8 mouse cellular contexts compared by ENCODE assay signal in the genomic region with DNA sequence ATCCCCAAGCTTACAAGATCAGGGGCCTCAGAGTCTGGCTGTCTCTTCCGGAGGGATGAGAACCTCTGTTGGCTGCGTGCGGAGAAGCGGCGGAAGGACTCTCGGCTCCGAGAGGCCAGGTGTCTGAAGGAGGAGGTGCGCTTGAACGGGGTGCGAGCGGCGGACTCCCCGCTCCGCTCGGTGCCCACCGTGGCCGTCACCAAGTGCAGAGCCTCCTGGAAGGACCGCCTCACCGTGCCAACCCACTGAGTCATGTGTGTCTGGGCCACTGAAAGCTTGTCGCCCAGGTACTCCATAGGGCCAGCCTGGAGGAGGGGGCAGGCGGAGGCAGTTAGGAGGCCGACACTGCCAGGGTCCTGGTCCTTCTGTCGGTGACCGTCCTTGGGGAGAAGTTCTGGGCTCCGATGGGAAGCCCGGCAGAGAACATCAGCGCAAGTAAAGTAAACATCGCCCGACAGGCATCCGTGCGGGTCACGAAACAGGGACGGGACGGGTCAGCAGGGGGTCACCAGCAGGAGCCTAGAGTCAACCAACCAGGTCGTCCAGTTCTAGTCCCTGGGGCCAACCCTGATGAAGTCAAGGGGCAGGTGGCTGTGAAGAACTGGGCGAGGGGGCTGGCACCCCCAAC. TPM values are rescaled to one million over a fixed set of nuclear protein-coding genes. Genes with fewer than 3 reads are reported as not detected.
DNase-seq lines count a peak whose midpoint lies in the region; ATAC-seq and TF ChIP-seq lines count a peak whose summit lies in the region.

No protein-coding gene starts in this region.

- H3K4me2 ChIP-seq in liver, embryonic 11.5 days: peak overlapping the region; percentile 95
- peak overlapping the region; percentile 91 for H3K4me2 ChIP-seq in neural tube, embryonic 14.5 days (ENCODE audit: low read depth, low read length)

- H3K36me3 ChIP-seq in liver, embryonic 11.5 days (ENCODE audit: control insufficient read depth, insufficient read depth, low read length): no peaks in the 10 kb centered on the region
- H3K36me3 ChIP-seq in neural tube, embryonic 14.5 days (ENCODE audit: control insufficient read depth, insufficient read depth, low read length): no peaks in the 10 kb centered on the region

- ATAC-seq in liver, embryonic 11.5 days (replicated peaks; ENCODE audit: low FRiP score): 0 out of 2 replicates have a peak, but pooled peaks have one; percentile 7
- no peak for ATAC-seq in neural tube, embryonic 14.5 days (ENCODE audit: low read depth)
- ATAC-seq in inflammation-experienced regulatory T-cells, adult 6 months: no peak

- no peak for TF ChIP-seq CTCF in gastrocnemius, adult 2 months (IDR thresholded peaks at IDR 0.05)

- peaks cover 12% of the 10 kb centered on the region for H3K27me3 ChIP-seq in liver, embryonic 11.5 days (replicated peaks; ENCODE audit: control insufficient read depth, insufficient read depth, low read length)
- peaks cover 8% of the 10 kb centered on the region; the same call in 1 of the 2 replicates for H3K27me3 ChIP-seq in neural tube, embryonic 14.5 days (ENCODE audit: control insufficient read depth, insufficient read depth, low read length)

- peaks cover 46% of the 10 kb centered on the region for H3K4me1 ChIP-seq in liver, embryonic 11.5 days (replicated peaks; ENCODE audit: control insufficient read depth, insufficient read depth, low read length)
- H3K4me1 ChIP-seq in neural tube, embryonic 14.5 days (ENCODE audit: control insufficient read depth, insufficient read depth, low read length): peaks cover 17% of the 10 kb centered on the region

- H3K9ac ChIP-seq in liver, embryonic 11.5 days (ENCODE audit: low read depth, low read length): peak overlapping the region; percentile 67
- H3K9ac ChIP-seq in neural tube, embryonic 14.5 days (replicated peaks; ENCODE audit: low read depth, low read length): peak overlapping the region; percentile 75

- intact Hi-C loops in gastrocnemius, adult 2 months (cut with DNase I): loop anchor here (2.0 kb wide), 1 partner anchor 29 kb away; no protein-coding TSS in a partner anchor

- peak overlapping the region; percentile 83 for H3K4me3 ChIP-seq in gastrocnemius, adult 2 months
- H3K4me3 ChIP-seq in liver, embryonic 11.5 days (ENCODE audit: low read depth, low read length): peak overlapping the region; percentile 61
- peak overlapping the region; percentile 40 for H3K4me3 ChIP-seq in neural tube, embryonic 14.5 days (ENCODE audit: low read depth, low read length)

- DNase-seq in gastrocnemius, adult 2 months: peak; percentile 65
- no peak for DNase-seq in gastrocnemius, postnatal 4 days (ENCODE audit: low spot score in 2 of 2)
- peak; percentile 36 for DNase-seq in urinary bladder, postnatal 25 days (ENCODE audit: low spot score)
- DNase-seq in urinary bladder, postnatal 10 days (ENCODE audit: low spot score): no peak
- DNase-seq in liver, embryonic 11.5 days (ENCODE audit: low spot score): no peak
- no peak for DNase-seq in adrenal gland, adult 18-20 months (ENCODE audit: low spot score in 2 of 2)

- WGBS in liver, embryonic 11.5 days: 12% methylated on average over 36 of the region's 36 CpGs
- 17% methylated on average over 36 of the region's 36 CpGs for WGBS in neural tube, embryonic 14.5 days

- H3K9me3 ChIP-seq in liver, embryonic 11.5 days (ENCODE audit: control insufficient read depth, low read length): no peaks in the 10 kb centered on the region
- no peaks in the 10 kb centered on the region for H3K9me3 ChIP-seq in neural tube, embryonic 14.5 days (ENCODE audit: control insufficient read depth, low read length)

- peak overlapping the region; percentile 97 for H3K27ac ChIP-seq in gastrocnemius, adult 2 months
- no peak overlapping the region for H3K27ac ChIP-seq in liver, embryonic 11.5 days (ENCODE audit: low read depth, low read length)
- H3K27ac ChIP-seq in neural tube, embryonic 14.5 days (ENCODE audit: low read depth, low read length): 0 out of 2 replicates have a peak overlapping the region, but pooled peaks have one; percentile 16

RNA-seq across cellular contexts. Expression of gene Crybb3, which starts 56.4 kb away (rescaled TPM):
- 1 to 10 TPM in 1 of 2 experiments, under 1 TPM in 1; 0.79 to 1.0 TPM for total RNA-seq in gastrocnemius, adult 2 months (2021)
- 1 to 10 TPM; 1.8 to 2.0 TPM for total RNA-seq in gastrocnemius, postnatal 4 days (2021)
- 0.27 and 0.49 TPM in 2 replicates for polyA plus RNA-seq in liver, embryonic 11.5 days (2014; fragmentation: Nextera tagmentation; extraction: Ambion mirVana)
- polyA plus RNA-seq in neural tube, embryonic 14.5 days (2014; fragmentation: Nextera tagmentation; extraction: Ambion mirVana): 0.82 and 0.91 TPM in 2 replicates
- 1 to 10 TPM in 1 of 3 experiments, not detected in 2; 1.3 TPM for polyA plus RNA-seq in inflammation-experienced regulatory T-cells, adult 6 months (2017; shearing (Covaris generic))
- total RNA-seq in adrenal gland, adult 18-20 months (2021): 1 to 10 TPM in 1 of 2 experiments, under 1 TPM in 1; 0.50 to 1.3 TPM

Comparison
In these comparisons a context has a peak if more than half of its experiments do, and no peak if none do; other contexts are left out.
1. DNase-seq: peak in gastrocnemius, adult 2 months (single experiment) and urinary bladder, postnatal 25 days (single experiment); none in gastrocnemius, postnatal 4 days (0 of 2), urinary bladder, postnatal 10 days (single experiment), liver, embryonic 11.5 days (single experiment) and adrenal gland, adult 18-20 months (0 of 2).
2. Peak in every context shown above with its lines, with median percentiles within 50 percentile points of each other: H3K4me3 ChIP-seq.